Mouse (Mus musculus) left cerebral cortex, postnatal 25 days (tissue): ENCODE results near the gene Rims4. TPM values are rescaled to one million over a fixed set of nuclear protein-coding genes. Genes with fewer than 3 reads are reported as not detected.

Source experiments
- DNase-seq, 2 experiments: peaks; one replicate each; pipeline ENCODE4 v3.0.0; 2022; ENCODE audit warnings: low spot score in 2 of 2, mixed read lengths in 1 of 2
- intact Hi-C: fragments of 180-260 bp; cut with DNase I; formaldehyde crosslinking; loops from one replicate; pipeline ENCODE4 v1.15.1; 2025
- total RNA-seq, 2 experiments: library from RNA; stranded (reverse); gene quantifications; 2 replicates each; pipeline ENCODE4 v1.2.3; 2021

The Rims4 gene
- total RNA-seq, 2 experiments from 2014 or later = 93.7 to 115 TPM

- peak; percentile 86 to 93 for DNase-seq
- intact Hi-C loops = no loop called here
These were observed 4.4 kb downstream of the Rims4 start for GRCm38 (mm10) chr2:163914107-163914506.

- intact Hi-C loops = no loop called here
- no peak for DNase-seq
These were observed 4.8 kb downstream of the Rims4 start for GRCm38 (mm10) chr2:163913704-163914103.

GRCm38 (mm10) chr2:163911826-163912444 is 6.5 kb downstream of the Rims4 start:
- intact Hi-C loops = no loop called here
- DNase-seq = peak in 1 of 2 experiments; percentile 86

- intact Hi-C loops = no loop called here
- DNase-seq = peak in 1 of 2 experiments; percentile 35
These were observed 8.9 kb downstream of the Rims4 start for GRCm38 (mm10) chr2:163909604-163910003.

- no peak for DNase-seq
- intact Hi-C loops = no loop called here
These were observed 11.4 kb downstream of the Rims4 start for GRCm38 (mm10) chr2:163907131-163907530.

- no peak for DNase-seq
- intact Hi-C loops = no loop called here
These were observed 14.2 kb downstream of the Rims4 start for GRCm38 (mm10) chr2:163904323-163904722.

- DNase-seq = no peak
- intact Hi-C loops = no loop called here
These were observed 15.0 kb downstream of the Rims4 start for GRCm38 (mm10) chr2:163903461-163903860.

- intact Hi-C loops = no loop called here
- DNase-seq = no peak
These were observed 16.0 kb downstream of the Rims4 start for GRCm38 (mm10) chr2:163902448-163902847.

GRCm38 (mm10) chr2:163901043-163901442 is 17.4 kb downstream of the Rims4 start:
- DNase-seq = no peak
- intact Hi-C loops = no loop called here

GRCm38 (mm10) chr2:163899910-163900411 is 18.5 kb downstream of the Rims4 start:
- DNase-seq = no peak
- intact Hi-C loops = no loop called here

GRCm38 (mm10) chr2:163897988-163898535 is 20.4 kb downstream of the Rims4 start:
- intact Hi-C loops = no loop called here
- no peak for DNase-seq

GRCm38 (mm10) chr2:163897026-163897425 is 21.5 kb downstream of the Rims4 start:
- no peak for DNase-seq
- intact Hi-C loops = no loop called here

- intact Hi-C loops = no loop called here
- no peak for DNase-seq
These were observed 23.3 kb downstream of the Rims4 start for GRCm38 (mm10) chr2:163895156-163895555.

- intact Hi-C loops = no loop called here
- DNase-seq = no peak
These were observed 24.8 kb downstream of the Rims4 start for GRCm38 (mm10) chr2:163893446-163894370.

GRCm38 (mm10) chr2:163891271-163891670 is 27.2 kb downstream of the Rims4 start:
- intact Hi-C loops = no loop called here
- peak in 1 of 2 experiments; percentile 66 for DNase-seq

GRCm38 (mm10) chr2:163890586-163890985 is 27.9 kb downstream of the Rims4 start:
- intact Hi-C loops = no loop called here
- no peak for DNase-seq

- intact Hi-C loops = no loop called here
These were observed 29.1 kb downstream of the Rims4 start for GRCm38 (mm10) chr2:163889411-163889810.

GRCm38 (mm10) chr2:163882859-163883652 is 35.4 kb downstream of the Rims4 start:
- intact Hi-C loops = no loop called here
- DNase-seq = peak in 1 of 2 experiments; percentile 62

More at GRCm38 (mm10) chr2:163889411-163889810, 29.1 kb downstream of the Rims4 start:
- no peak for DNase-seq

GRCm38 (mm10) chr2:163880891-163881290 is 37.6 kb downstream of the Rims4 start:
- no peak for DNase-seq
- intact Hi-C loops = no loop called here
